Mouse (Mus musculus): Measurements from ENCODE around the gene Strn.

DNA sequence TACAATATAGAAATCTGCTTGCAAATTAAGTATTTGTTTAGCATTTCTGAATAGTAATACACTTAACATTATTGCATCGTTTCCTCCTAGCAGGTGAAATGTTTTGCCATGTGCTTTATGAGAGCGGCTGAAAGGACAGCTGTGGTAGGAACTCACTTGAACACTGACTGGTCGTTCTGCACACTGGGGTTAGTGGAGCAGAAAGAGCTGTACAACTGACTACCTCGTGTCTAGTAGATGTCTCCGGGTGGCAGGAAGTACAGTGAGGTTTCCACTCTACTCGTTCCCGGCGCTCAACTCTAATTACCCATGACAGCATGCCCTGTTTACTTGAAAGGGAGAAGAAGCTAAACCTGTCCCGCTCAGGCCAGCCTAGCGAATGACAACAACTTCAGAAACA lies 82.2 kb downstream of the Strn start:
- TF ChIP-seq REST (IDR thresholded peaks at IDR 0.05; ENCODE audit: insufficient read depth, insufficient read length) (no peak), POLR2AphosphoS2 (IDR thresholded peaks at IDR 0.05; ENCODE audit: insufficient read length, low read depth) (no peak), USF1 (IDR thresholded peaks at IDR 0.05; ENCODE audit: low read depth) (no peak), TCF12 (IDR thresholded peaks at IDR 0.05; ENCODE audit: insufficient read depth, poor library complexity, severe bottlenecking) (no peak), POLR2A (IDR thresholded peaks at IDR 0.05; ENCODE audit: insufficient read length, low read depth) (no peak), TCF3 (IDR thresholded peaks at IDR 0.05; ENCODE audit: insufficient read length, low read depth) (no peak), MAX (IDR thresholded peaks at IDR 0.05; ENCODE audit: low read depth) (no peak)
